24 mouse cellular contexts compared by ENCODE assay signal in the genomic region with DNA sequence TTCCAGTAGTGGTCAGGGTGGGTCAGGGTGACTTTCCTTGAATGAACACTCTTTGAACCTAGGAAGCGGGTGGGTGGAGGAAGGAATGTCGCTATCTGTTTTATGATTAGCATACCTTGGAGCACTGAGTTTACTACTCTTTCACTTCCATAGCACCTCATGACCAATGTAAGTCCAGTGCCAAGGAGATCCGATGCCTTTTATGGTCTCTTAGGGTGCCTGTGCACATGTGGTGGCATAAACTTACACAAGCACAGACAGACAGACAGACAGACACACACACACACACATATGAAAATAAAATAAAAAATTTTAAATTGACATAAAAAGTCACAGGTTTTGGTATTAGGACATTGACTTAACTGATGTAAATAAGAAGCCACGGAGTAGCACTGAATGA. TPM values are rescaled to one million over a fixed set of nuclear protein-coding genes. Genes with fewer than 3 reads are reported as not detected.
DNase-seq lines count a peak whose midpoint lies in the region; ATAC-seq and TF ChIP-seq lines count a peak whose summit lies in the region.
"Had no signal": no experiment of that assay in that cellular context is flagged by ENCODE, and none has a peak within 500 bp of the region (broad histone marks: within the 10 kb centered on the region; RNA-seq: fewer than 3 reads in every experiment).

No protein-coding gene starts in this region.

- no peak overlapping the region for H3K4me3 ChIP-seq in ES-Bruce4 (ENCODE audit: low read depth, low read length)
- H3K4me3 ChIP-seq in intestine, embryonic 15.5 days (replicated peaks), result no peak overlapping the region
- no peak overlapping the region for H3K4me3 ChIP-seq in intestine, embryonic 16.5 days (ENCODE audit: low read length)
- no peak overlapping the region for H3K4me3 ChIP-seq in intestine, postnatal 0 days (ENCODE audit: low read depth, low read length)
- no peak overlapping the region for H3K4me3 ChIP-seq in heart, adult 2 months

- intact Hi-C loops in heart, adult 2 months (cut with DNase I), result no loop called here

- H3K4me1 ChIP-seq in ES-Bruce4 (ENCODE audit: control insufficient read depth, insufficient read depth, low read length), result peaks cover 11% of the 10 kb centered on the region
- no peaks in the 10 kb centered on the region for H3K4me1 ChIP-seq in intestine, embryonic 15.5 days (replicated peaks)
- H3K4me1 ChIP-seq in intestine, embryonic 16.5 days (ENCODE audit: control insufficient read depth, insufficient read depth, low read length), result 0 out of 2 replicates have a peak, but pooled peaks cover 6% of the 10 kb centered on the region
- 0 out of 2 replicates have a peak, but pooled peaks cover 3% of the 10 kb centered on the region for H3K4me1 ChIP-seq in intestine, postnatal 0 days (replicated peaks; ENCODE audit: control insufficient read depth, insufficient read depth, low read length)
- H3K4me1 ChIP-seq in heart, adult 2 months (ENCODE audit: control insufficient read depth, insufficient read depth, low read length), result peaks cover 2% of the 10 kb centered on the region; the same call in 1 of the 2 replicates

- no peaks in the 10 kb centered on the region for H3K79me2 ChIP-seq in heart, adult 2 months (replicated peaks; ENCODE audit: control insufficient read depth, insufficient read depth, low read length)

- 76% methylated on average over 4 of the region's 4 CpGs for WGBS in intestine, embryonic 15.5 days
- 72% methylated on average over 4 of the region's 4 CpGs for WGBS in intestine, embryonic 16.5 days
- WGBS in intestine, postnatal 0 days, result 53% methylated on average over 4 of the region's 4 CpGs
- 91% methylated on average over 4 of the region's 4 CpGs for WGBS in heart, adult 2 months

- TF ChIP-seq CTCF in ES-Bruce4 (IDR thresholded peaks at IDR 0.05; ENCODE audit: low read depth, low read length), result no peak
- TF ChIP-seq CTCF in intestine, postnatal 0 days (IDR thresholded peaks at IDR 0.05; ENCODE audit: low read depth), result no peak
- TF ChIP-seq CTCF in heart, adult 2 months (IDR thresholded peaks at IDR 0.05), result no peak

- no peak for TF ChIP-seq POLR2A in ES-Bruce4 (IDR thresholded peaks at IDR 0.05; ENCODE audit: insufficient read depth, low read length)
- no peak for TF ChIP-seq POLR2A in heart, adult 2 months (IDR thresholded peaks at IDR 0.05; ENCODE audit: insufficient read depth, low read depth, low read length)

- H3K27ac ChIP-seq in ES-Bruce4 (ENCODE audit: insufficient read depth, low read length), result 0 out of 2 replicates have a peak overlapping the region, but pooled peaks have one; percentile 5
- no peak overlapping the region for H3K27ac ChIP-seq in intestine, embryonic 15.5 days
- H3K27ac ChIP-seq in intestine, embryonic 16.5 days (ENCODE audit: low read length), result no peak overlapping the region
- H3K27ac ChIP-seq in intestine, postnatal 0 days (ENCODE audit: low read depth, low read length), result no peak overlapping the region
- no peak overlapping the region for H3K27ac ChIP-seq in heart, adult 2 months

- H3K9me3 ChIP-seq in ES-Bruce4 (replicated peaks; ENCODE audit: control insufficient read depth, insufficient read depth, low read length, poor library complexity, severe bottlenecking), result no peaks in the 10 kb centered on the region
- no peaks in the 10 kb centered on the region for H3K9me3 ChIP-seq in intestine, embryonic 15.5 days
- H3K9me3 ChIP-seq in intestine, embryonic 16.5 days (ENCODE audit: control insufficient read depth, low read length), result no peaks in the 10 kb centered on the region
- no peaks in the 10 kb centered on the region for H3K9me3 ChIP-seq in intestine, postnatal 0 days (ENCODE audit: control insufficient read depth)
- H3K9me3 ChIP-seq: G1E had no signal

- no peak for TF ChIP-seq EP300 in ES-Bruce4 (IDR thresholded peaks at IDR 0.05; ENCODE audit: insufficient read depth, low read depth, low read length)
- TF ChIP-seq EP300 in heart, adult 2 months (IDR thresholded peaks at IDR 0.05; ENCODE audit: insufficient read depth, low read depth, low read length), result no peak

- H3K4me2 ChIP-seq in intestine, embryonic 15.5 days (replicated peaks), result no peak overlapping the region
- no peak overlapping the region for H3K4me2 ChIP-seq in intestine, embryonic 16.5 days (ENCODE audit: low read depth, low read length)
- no peak overlapping the region for H3K4me2 ChIP-seq in intestine, postnatal 0 days (replicated peaks; ENCODE audit: low read depth)

- 0 out of 2 replicates have a peak, but pooled peaks have one; percentile 49 for ATAC-seq in intestine, embryonic 15.5 days
- peak; percentile 52 for ATAC-seq in intestine, embryonic 16.5 days
- peak; percentile 72 for ATAC-seq in intestine, postnatal 0 days
- ATAC-seq: activated CD4-positive, CD25-positive, alpha-beta regulatory T cell, adult 4 months; CD4-positive, CD25-positive, alpha-beta regulatory T cell, adult 4 months; Patski had no signal

- no peak overlapping the region for H3K9ac ChIP-seq in ES-Bruce4 (ENCODE audit: low read depth, poor library complexity, severe bottlenecking)
- no peak overlapping the region for H3K9ac ChIP-seq in intestine, embryonic 15.5 days
- no peak overlapping the region for H3K9ac ChIP-seq in intestine, embryonic 16.5 days (ENCODE audit: low read depth, low read length)
- H3K9ac ChIP-seq in intestine, postnatal 0 days (ENCODE audit: low read depth, low read length), result no peak overlapping the region
- H3K9ac ChIP-seq in heart, adult 2 months (ENCODE audit: low read depth, low read length), result no peak overlapping the region

- H3K36me3 ChIP-seq in ES-Bruce4 (ENCODE audit: control insufficient read depth, insufficient read depth, low read length, poor library complexity, severe bottlenecking), result no peaks in the 10 kb centered on the region
- no peaks in the 10 kb centered on the region for H3K36me3 ChIP-seq in intestine, embryonic 15.5 days
- no peaks in the 10 kb centered on the region for H3K36me3 ChIP-seq in intestine, embryonic 16.5 days (ENCODE audit: control insufficient read depth, insufficient read depth, low read length)
- no peaks in the 10 kb centered on the region for H3K36me3 ChIP-seq in intestine, postnatal 0 days (ENCODE audit: control insufficient read depth, insufficient read depth)
- H3K36me3 ChIP-seq in heart, adult 2 months (ENCODE audit: control insufficient read depth, insufficient read depth, low read length), result no peaks in the 10 kb centered on the region
- H3K36me3 ChIP-seq: G1E had no signal

- no peak for DNase-seq in ovary, adult 18-20 months (ENCODE audit: low spot score)
- DNase-seq in left cerebral cortex, adult 8-10 months (ENCODE audit: low spot score in 2 of 2), result no peak
- DNase-seq in heart, adult 2 months, result no peak
- DNase-seq in Muller cell, postnatal 12 days (ENCODE audit: inconsistent ontology term), result no peak
- DNase-seq: adrenal gland, adult 2 months; adrenal gland, adult 8-10 months; adrenal gland, postnatal 10 days; adrenal gland, postnatal 14 days; adrenal gland, postnatal 25 days; adrenal gland, postnatal 36 days; B cell, adult 2 months; cerebellum, adult 11 months; cerebellum, adult 11-12 months; cerebellum, adult 18-20 months; cerebellum, adult 2 months had no signal

- no peaks in the 10 kb centered on the region for H3K27me3 ChIP-seq in ES-Bruce4 (ENCODE audit: control insufficient read depth, insufficient read depth, low read length, poor library complexity, severe bottlenecking)
- H3K27me3 ChIP-seq in intestine, embryonic 15.5 days (replicated peaks), result no peaks in the 10 kb centered on the region
- H3K27me3 ChIP-seq in intestine, embryonic 16.5 days (replicated peaks; ENCODE audit: control insufficient read depth, insufficient read depth, low read length), result no peaks in the 10 kb centered on the region
- no peaks in the 10 kb centered on the region for H3K27me3 ChIP-seq in intestine, postnatal 0 days (replicated peaks; ENCODE audit: control insufficient read depth, insufficient read depth, low read length)
- no peaks in the 10 kb centered on the region for H3K27me3 ChIP-seq in heart, adult 2 months (ENCODE audit: control insufficient read depth, insufficient read depth, low read length)
- H3K27me3 ChIP-seq: CH12.LX, Patski had no signal

RNA-seq across cellular contexts. Expression of a gene that starts 47.6 kb away (rescaled TPM):
- 1,141 and 1,173 TPM in 2 replicates for polyA plus RNA-seq in ES-Bruce4 (2011; ENCODE audit: insufficient read depth, insufficient read length, low read depth, missing spikeins)
- 1,049 and 1,135 TPM in 2 replicates for polyA plus RNA-seq in intestine, embryonic 15.5 days (2015; fragmentation: Nextera tagmentation; extraction: Ambion mirVana)
- 1,041 and 1,116 TPM in 2 replicates for polyA plus RNA-seq in intestine, embryonic 16.5 days (2015; fragmentation: Nextera tagmentation; extraction: Ambion mirVana)
- polyA plus RNA-seq in intestine, postnatal 0 days (2015; fragmentation: Nextera tagmentation; extraction: Ambion mirVana), result 756 and 774 TPM in 2 replicates
- total RNA-seq in left cerebral cortex, adult 8-10 months (2022), result 1,000 to 10,000 TPM; 2,138 to 2,258 (median 2,232) TPM
- 100 to 1,000 TPM; 132 to 145 TPM for total RNA-seq in heart, adult 2 months (2021)
- 36.7 and 86.5 TPM in 2 replicates for polyA plus RNA-seq in heart, adult 2 months (2012; rRNA removed)
